Mouse (Mus musculus) spleen, postnatal 10 days (tissue): ENCODE data around the gene Fbxl13.

Experiments
- DNase-seq, 2 experiments: peaks; one replicate each; pipeline ENCODE4 v3.0.0; 2021 to 2022; ENCODE audit warnings: low spot score in 2 of 2

The Fbxl13 gene

GRCm38 (mm10) chr5:21574386-21575209 lies 70.8 kb downstream of the Fbxl13 start:
- DNase-seq, result no peak

GRCm38 (mm10) chr5:21572764-21573416 lies 72.5 kb downstream of the Fbxl13 start:
- no peak for DNase-seq

- DNase-seq, result no peak
Measured at GRCm38 (mm10) chr5:21567784-21568183, 77.7 kb downstream of the Fbxl13 start.

- no peak for DNase-seq
Measured at GRCm38 (mm10) chr5:21565392-21566065, 79.9 kb downstream of the Fbxl13 start.

GRCm38 (mm10) chr5:21563936-21564335 lies 81.5 kb downstream of the Fbxl13 start:
- no peak for DNase-seq

GRCm38 (mm10) chr5:21556502-21556901 lies 88.9 kb downstream of the Fbxl13 start:
- DNase-seq, result no peak

GRCm38 (mm10) chr5:21554732-21555131 lies 90.7 kb downstream of the Fbxl13 start:
- DNase-seq, result no peak

- DNase-seq, result no peak
Measured at GRCm38 (mm10) chr5:21553685-21554084, 91.7 kb downstream of the Fbxl13 start.

- peak in 1 of 2 experiments; percentile 20 for DNase-seq
Measured at GRCm38 (mm10) chr5:21547005-21547404, 98.4 kb downstream of the Fbxl13 start.

- DNase-seq, result no peak
Measured at GRCm38 (mm10) chr5:21545786-21546185, 99.6 kb downstream of the Fbxl13 start.

GRCm38 (mm10) chr5:21545227-21545626 lies 100.2 kb downstream of the Fbxl13 start:
- no peak for DNase-seq

- DNase-seq, result no peak
Measured at GRCm38 (mm10) chr5:21544821-21545220, 100.6 kb downstream of the Fbxl13 start.

- DNase-seq, result no peak
Measured at GRCm38 (mm10) chr5:21543409-21544201, 101.8 kb downstream of the Fbxl13 start, which contains the start of gene Lrrc17. TSS of gene Lrrc17 (plus strand) at chr5:21543559.

- DNase-seq, result no peak
Measured at GRCm38 (mm10) chr5:21542226-21542625, 103.2 kb downstream of the Fbxl13 start.

- DNase-seq, result no peak
Measured at GRCm38 (mm10) chr5:21532921-21533320, 112.5 kb downstream of the Fbxl13 start.

GRCm38 (mm10) chr5:21532126-21532525 lies 113.3 kb downstream of the Fbxl13 start:
- no peak for DNase-seq

- no peak for DNase-seq
Measured at GRCm38 (mm10) chr5:21529110-21529720, 116.2 kb downstream of the Fbxl13 start.

GRCm38 (mm10) chr5:21528068-21528842 lies 117.2 kb downstream of the Fbxl13 start:
- no peak for DNase-seq

GRCm38 (mm10) chr5:21527488-21527911 lies 117.9 kb downstream of the Fbxl13 start:
- DNase-seq, result no peak

GRCm38 (mm10) chr5:21526835-21527485 lies 118.5 kb downstream of the Fbxl13 start:
- no peak for DNase-seq
